Mouse (Mus musculus): ENCODE measurements around the gene D16Ertd472e.

GRCm38 (mm10) chr16:78591130-78591529 is 14.6 kb upstream of the D16Ertd472e start:
- TF ChIP-seq CTCF (conservative IDR thresholded peaks at IDR 0.05; ENCODE audit: insufficient read depth, insufficient read length, low read depth, low read length) (no peak), POLR2A (IDR thresholded peaks at IDR 0.05; ENCODE audit: low read depth, low read length) (no peak)
